Mouse (Mus musculus) ovary, adult 18-20 months (tissue): ENCODE results near the gene Cdkal1.

Source experiments
- DNase-seq: peaks from one replicate; pipeline ENCODE4 v3.0.0; 2022; ENCODE audit warnings: low spot score, mixed read lengths

The Cdkal1 gene

GRCm38 (mm10) chr13:29580780-29581179 lies 274.7 kb downstream of the Cdkal1 start:
- no peak for DNase-seq

- DNase-seq = no peak
Measured at GRCm38 (mm10) chr13:29580009-29580408, 275.5 kb downstream of the Cdkal1 start.

DNA sequence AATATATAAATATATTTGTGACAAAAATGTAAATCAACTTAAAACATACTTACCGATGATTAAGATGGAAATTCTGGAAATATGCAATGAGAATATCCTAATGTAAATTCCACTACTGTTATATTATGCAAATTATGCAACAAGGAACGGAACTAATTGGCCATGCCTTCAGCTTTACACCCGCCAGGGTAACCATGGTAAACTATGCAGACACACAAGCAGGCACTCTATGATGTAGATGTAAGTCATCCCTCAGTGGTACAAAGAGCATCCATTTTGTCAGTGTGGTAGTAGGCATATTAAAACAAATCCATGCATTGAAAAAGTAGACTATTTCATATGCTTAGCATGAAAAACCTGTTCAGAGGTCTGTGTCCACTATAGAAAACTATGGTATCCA lies 276.9 kb downstream of the Cdkal1 start:
- DNase-seq = no peak

DNA sequence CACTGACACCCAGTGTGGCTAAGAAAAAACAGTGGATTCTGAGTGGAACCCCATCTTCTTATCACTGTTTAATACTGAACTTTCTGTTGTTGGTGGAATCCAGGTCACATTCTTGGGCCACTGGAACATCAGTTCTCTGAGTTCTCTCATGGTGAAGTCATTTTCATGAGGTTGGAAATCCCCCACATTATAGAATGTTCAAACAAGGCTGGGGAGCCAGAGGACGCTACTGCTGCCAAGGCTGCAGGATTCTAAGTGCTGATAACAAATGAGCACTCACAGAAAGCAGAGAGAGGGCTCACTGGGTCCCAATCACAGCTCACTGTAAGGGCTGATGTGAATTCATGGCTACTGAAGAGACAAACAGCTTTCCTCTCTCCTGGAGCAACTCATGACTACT lies 280.7 kb downstream of the Cdkal1 start:
- DNase-seq = no peak

GRCm38 (mm10) chr13:29572477-29572876 lies 283.0 kb downstream of the Cdkal1 start:
- DNase-seq = no peak

DNA sequence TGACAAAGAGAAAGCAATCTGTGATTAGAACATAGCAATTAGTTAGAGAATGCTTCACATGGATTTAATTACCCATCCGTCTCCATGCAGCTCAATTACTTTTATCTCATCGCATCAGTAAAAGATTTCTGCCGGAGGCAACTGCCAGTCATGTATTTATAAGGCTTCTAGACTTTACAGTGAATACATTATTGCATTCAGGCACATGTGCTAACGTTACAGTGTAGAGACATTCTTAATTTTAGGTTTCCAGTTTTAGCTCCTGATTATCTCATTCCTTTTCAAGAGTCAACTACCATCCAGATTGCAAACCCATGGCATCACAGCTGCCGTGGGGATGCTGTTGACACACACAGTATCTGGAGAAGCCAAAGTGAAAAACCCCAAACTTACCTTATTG lies 289.8 kb downstream of the Cdkal1 start:
- DNase-seq = no peak

DNA sequence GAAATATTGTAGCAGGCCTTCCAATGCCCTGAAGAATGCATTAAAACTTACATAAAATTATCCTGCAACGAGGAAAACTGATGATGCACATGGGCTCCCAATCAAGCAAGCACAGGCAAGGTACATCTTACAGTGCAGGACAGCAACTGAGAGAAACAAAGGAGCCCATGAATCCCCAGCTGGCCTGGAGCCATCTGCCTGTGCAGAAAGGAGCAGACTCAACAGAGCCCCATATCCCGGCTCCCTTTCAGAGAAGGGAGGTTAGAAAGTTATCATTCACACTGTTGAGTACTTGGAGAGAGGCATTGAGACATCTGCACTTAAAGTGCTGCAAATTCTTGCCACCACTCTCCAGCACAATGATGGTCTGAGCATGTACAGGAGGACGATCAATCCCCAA lies 296.3 kb downstream of the Cdkal1 start:
- DNase-seq = no peak

- DNase-seq = no peak
Measured at GRCm38 (mm10) chr13:29555160-29555785, 300.2 kb downstream of the Cdkal1 start.

DNA sequence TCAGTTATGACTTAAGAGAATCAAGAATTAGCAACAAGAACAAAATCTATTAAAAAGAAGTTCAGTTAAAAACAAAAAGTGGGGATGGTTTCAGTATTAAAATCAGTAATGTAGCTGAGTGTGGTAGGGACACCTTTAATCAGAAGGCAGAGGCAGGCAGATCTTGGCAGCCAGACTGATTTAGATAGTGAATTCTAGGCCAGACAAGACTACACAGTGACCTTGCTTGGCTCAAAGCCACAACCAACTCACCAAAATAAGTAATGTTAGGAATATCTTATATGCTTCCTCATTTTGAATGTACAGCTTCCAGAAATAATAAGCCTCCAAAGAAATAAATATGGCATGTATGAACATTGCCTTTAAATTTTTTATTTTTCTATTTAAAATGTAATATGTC lies 301.7 kb downstream of the Cdkal1 start:
- no peak for DNase-seq

DNA sequence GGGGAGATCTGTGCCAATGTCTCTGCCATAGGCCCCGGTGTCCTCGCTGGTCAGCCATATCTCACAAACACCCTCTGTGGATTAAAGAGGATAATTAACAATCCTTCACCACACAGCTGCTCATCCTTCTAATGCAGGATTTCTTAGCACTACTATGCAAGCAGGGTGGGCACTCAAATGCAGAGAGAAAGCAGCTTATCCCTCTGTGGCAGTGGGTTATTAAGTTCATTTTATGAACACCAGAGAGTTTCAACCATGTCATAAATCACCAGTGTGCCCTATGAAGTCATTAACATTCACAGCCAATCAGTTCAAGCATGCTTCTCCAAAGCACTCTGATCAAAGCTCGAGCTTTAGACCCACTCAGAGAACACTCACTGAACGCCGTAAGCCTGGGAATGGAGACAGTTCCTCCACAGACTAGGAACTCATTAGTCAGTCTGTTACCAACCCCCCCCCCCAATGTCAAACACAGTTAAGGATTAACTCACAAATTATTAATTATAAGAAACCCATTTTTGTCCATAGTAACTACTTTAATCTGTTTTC lies 303.1 kb downstream of the Cdkal1 start:
- no peak for DNase-seq

DNA sequence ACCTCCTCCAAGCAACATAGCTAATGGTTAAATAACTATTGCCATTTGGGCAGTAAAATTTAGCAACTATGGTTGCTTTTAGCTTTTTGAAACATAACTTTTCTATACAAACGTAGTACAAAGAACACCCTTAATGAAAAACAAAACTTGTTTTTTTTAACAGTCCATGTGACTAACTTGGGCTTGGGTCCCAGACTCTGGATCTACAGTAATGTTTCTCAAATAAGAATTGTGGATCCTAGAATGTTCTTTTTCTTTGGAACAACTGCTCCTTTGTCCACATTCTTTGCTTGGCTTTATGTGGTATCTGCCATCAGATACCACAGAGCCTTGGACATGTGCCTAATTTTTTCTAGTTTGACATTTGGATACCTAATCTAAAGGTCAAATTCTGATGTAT lies 304.6 kb downstream of the Cdkal1 start:
- DNase-seq = no peak

DNA sequence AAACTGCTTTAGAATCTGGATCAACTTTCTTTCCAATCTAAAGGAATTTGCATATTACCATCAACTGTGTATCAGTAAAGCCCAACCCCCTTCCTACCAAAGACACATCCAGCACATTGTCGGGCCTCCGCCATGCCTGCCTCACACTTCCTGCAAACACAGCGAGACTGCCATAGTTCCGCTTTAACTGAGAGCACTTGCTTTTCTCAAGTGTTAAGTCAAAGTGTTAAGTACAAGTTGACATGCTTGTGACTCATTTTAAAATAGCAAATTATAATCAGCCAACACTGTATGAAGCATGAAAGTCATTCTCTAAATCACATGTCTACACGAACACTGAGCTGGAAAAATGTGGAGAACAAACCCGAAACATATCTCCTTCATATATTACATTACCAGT lies 305.3 kb downstream of the Cdkal1 start:
- no peak for DNase-seq

DNA sequence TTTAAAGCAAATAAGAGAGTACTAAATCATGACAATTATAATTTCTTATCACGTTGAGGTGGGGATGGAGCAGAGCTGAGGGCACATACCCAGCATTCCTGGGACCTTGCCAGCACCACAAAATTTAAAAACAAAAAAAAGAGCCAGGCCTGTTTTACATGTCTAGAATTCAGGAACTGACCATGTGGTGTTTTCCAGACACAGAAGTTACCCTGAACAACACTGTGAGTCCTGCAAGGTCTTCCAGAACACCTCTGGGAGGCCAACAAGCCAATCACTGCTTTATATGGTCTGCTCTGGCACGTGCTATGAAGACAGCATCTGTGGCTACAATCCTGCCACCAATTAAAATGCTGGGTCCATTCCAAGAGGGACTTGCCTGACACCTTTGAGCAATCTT lies 305.7 kb downstream of the Cdkal1 start:
- peak; percentile 41 for DNase-seq

GRCm38 (mm10) chr13:29537906-29538305 lies 317.6 kb downstream of the Cdkal1 start:
- no peak for DNase-seq

- no peak for DNase-seq
Measured at GRCm38 (mm10) chr13:29533586-29533985, 321.9 kb downstream of the Cdkal1 start.

GRCm38 (mm10) chr13:29528344-29528743 lies 327.1 kb downstream of the Cdkal1 start:
- no peak for DNase-seq

DNA sequence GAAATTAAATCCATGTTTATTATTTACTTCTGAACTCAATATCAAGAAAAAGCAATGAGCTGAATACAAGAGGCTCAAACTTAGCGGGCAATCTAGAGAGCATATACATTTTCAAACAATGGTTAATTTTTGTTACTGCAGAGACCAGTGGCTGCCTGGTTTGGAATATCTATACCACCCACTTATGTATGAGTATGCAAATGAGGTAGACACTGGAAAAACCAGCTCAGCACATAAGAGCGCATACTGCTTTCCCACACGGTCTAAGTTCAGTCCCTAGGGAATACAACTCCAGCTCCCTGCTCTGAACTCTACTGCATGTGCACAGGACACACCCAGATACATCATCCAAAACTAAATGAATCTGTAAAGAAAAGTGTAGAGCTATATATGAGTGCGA lies 334.2 kb downstream of the Cdkal1 start:
- no peak for DNase-seq

- DNase-seq = no peak
Measured at GRCm38 (mm10) chr13:29514071-29514470, 341.4 kb downstream of the Cdkal1 start.

DNA sequence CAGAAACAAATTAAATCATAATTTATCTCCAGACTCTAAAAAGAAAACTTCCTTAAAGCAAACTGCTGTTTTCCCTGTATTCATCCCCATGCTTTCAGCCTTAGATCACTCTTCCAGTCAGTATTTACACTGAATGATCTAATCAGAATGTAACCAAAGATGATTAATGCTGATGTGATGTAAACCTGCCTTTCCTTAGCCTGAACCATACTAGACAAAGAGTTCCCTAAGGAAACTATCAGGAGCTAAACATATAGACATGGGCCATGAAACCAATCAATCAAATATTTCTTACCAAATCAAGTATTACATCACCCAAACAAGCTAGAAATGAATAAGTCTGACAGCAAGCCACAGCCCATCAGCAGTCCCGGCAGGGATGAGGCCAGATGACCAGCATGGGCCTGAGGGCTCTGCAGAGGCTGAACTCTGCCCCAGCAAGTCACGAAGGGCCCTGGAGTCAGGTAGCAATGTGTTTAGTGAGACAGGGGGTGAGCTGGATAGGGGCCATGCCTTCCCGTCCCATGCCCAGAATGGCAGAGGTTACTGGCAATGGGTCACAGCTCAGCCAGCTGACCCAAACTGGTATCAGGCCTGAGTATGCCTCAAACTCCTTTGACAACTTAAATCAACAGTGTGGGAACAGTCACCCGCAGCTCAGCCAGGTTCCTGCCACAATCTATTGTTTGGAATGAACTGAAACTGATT lies 350.5 kb downstream of the Cdkal1 start:
- no peak for DNase-seq

- no peak for DNase-seq
Measured at GRCm38 (mm10) chr13:29503147-29504044, 352.1 kb downstream of the Cdkal1 start.

DNA sequence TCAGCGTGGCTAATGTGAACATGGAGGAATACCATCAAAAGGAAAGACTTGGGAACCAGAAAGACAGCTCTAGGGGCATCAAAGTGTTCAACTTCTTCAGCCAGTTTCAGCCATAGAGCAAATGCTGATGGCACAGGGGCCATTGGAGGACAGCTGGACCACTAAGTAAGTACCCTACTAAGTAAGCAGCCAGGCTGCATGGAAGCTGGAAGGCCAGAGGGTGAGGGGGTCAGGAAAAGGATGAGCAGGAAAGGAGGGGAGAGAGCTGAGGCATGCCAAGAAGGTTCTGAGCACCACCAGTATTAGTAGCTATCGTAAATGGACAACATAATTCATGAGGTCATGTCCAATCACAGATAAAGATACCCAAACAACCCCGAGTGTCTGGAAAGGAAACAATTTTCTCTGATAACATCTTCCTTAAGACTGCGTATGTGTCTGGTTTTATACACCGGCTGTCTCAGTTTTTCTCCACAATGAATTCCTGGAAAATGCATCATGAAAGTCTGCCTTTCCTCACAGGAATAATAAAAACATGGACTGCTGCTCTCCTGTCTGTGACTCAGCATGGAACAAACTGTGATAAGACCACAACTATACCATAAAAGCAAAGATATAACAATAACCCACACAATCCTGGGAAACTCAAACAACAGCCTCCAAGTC lies 352.9 kb downstream of the Cdkal1 start:
- no peak for DNase-seq

- no peak for DNase-seq
Measured at GRCm38 (mm10) chr13:29501173-29501572, 354.3 kb downstream of the Cdkal1 start.
